Mouse (Mus musculus) kidney, postnatal 0 days (tissue): ENCODE data around the gene Cryba4. TPM values are rescaled to one million over a fixed set of nuclear protein-coding genes. Genes with fewer than 3 reads are reported as not detected.

Experiments
- ATAC-seq: fragments of 200-750 bp; cut with Nextera tagmentation; replicated peaks from 2 replicates; pipeline ENCODE4 v1.8.0; 2017; ENCODE audit warnings: low read depth, moderate number of reproducible peaks, moderate TSS enrichment, moderate library complexity; ENCODE audit not compliant: low FRiP score
- DNase-seq: peaks from one replicate; pipeline ENCODE4 v3.0.0-alpha.2; 2016; ENCODE audit warnings: low spot score
- H3K27ac ChIP-seq: fragments of 300-500 bp; sonication (generic); 2 replicates; pipeline ENCODE4 v1.5.1; 2014; ENCODE audit warnings: mild to moderate bottlenecking
- H3K27me3 ChIP-seq: fragments of 300-500 bp; sonication (generic); 2 replicates; pipeline ENCODE4 v1.6.1; 2014; ENCODE audit warnings: low read length, mixed read lengths; ENCODE audit not compliant: insufficient read depth
- H3K36me3 ChIP-seq: fragments of 300-500 bp; sonication (generic); 2 replicates; pipeline ENCODE4 v1.6.1; 2014; ENCODE audit warnings: low read length, mixed read lengths; ENCODE audit not compliant: insufficient read depth
- H3K4me1 ChIP-seq: fragments of 300-500 bp; sonication (generic); replicated peaks from 2 replicates; pipeline ENCODE4 v1.6.1; 2014; ENCODE audit warnings: antibody characterized with exemption, low read length, mixed read lengths; ENCODE audit not compliant: insufficient read depth
- H3K4me2 ChIP-seq: fragments of 300-500 bp; sonication (generic); 2 replicates; pipeline ENCODE4 v1.6.1; 2014; ENCODE audit warnings: mild to moderate bottlenecking, low read length, moderate library complexity, mixed read lengths
- H3K4me3 ChIP-seq: fragments of 300-500 bp; sonication (generic); replicated peaks from 2 replicates; pipeline ENCODE4 v1.5.1; 2014; ENCODE audit warnings: low read depth, low read length
- H3K9ac ChIP-seq: fragments of 300-500 bp; sonication (generic); 2 replicates; pipeline ENCODE4 v1.6.1; 2014; ENCODE audit warnings: low read depth, low read length
- H3K9me3 ChIP-seq: fragments of 300-500 bp; sonication (generic); replicated peaks from 2 replicates; pipeline ENCODE4 v1.6.1; 2016; ENCODE audit warnings: low read length, inconsistent platforms, mixed read lengths
- CTCF ChIP-seq: IDR thresholded peaks from 2 replicates; pipeline ENCODE4 v1.5.1; 2016; ENCODE audit warnings: antibody characterized with exemption, low read depth, mild to moderate bottlenecking, moderate library complexity
- WGBS: fragments of 180-500 bp; shearing (Covaris S2); extraction: QIAGEN DNeasy Blood & Tissue Kit; methylation state at CpG from one replicate; pipeline ENCODE4 v1.1.7; 2014; 5-methylcytosine and 5-hydroxymethylcytosine counted together
- polyA plus RNA-seq: library from polyadenylated mRNA; unstranded; fragments of >200 nt; fragmentation: Nextera tagmentation; extraction: Ambion mirVana; gene quantifications from 2 replicates; pipeline ENCODE4 v1.2.1, GENCODE M21; 2015

Gene Cryba4
- polyA plus RNA-seq, 1 experiment from 2014 or later, result 0.58 TPM

GRCm38 (mm10) chr5:112243539-112244274, 8.6 kb downstream of the Cryba4 start:
- H3K27me3 ChIP-seq, result no peaks in the 10 kb centered on the region
- H3K9me3 ChIP-seq, result no peaks in the 10 kb centered on the region
- H3K4me1 ChIP-seq, result no peaks in the 10 kb centered on the region
- no peak for TF ChIP-seq CTCF
- no peak overlapping the region for H3K27ac ChIP-seq
- H3K9ac ChIP-seq, result no peak overlapping the region
- H3K36me3 ChIP-seq, result no peaks in the 10 kb centered on the region
- H3K4me3 ChIP-seq, result no peak overlapping the region
- 50% methylated on average over 10 of the region's 10 CpGs for whole genome bisulfite sequencing
- ATAC-seq (no peak), DNase-seq (peak; percentile 57)
- no peak overlapping the region for H3K4me2 ChIP-seq

- H3K9ac ChIP-seq, result no peak overlapping the region
- DNase-seq (no peak), ATAC-seq (no peak)
- no peaks in the 10 kb centered on the region for H3K4me1 ChIP-seq
- no peaks in the 10 kb centered on the region for H3K36me3 ChIP-seq
- H3K4me3 ChIP-seq, result no peak overlapping the region
- TF ChIP-seq CTCF, result no peak
- no peaks in the 10 kb centered on the region for H3K9me3 ChIP-seq
- H3K27me3 ChIP-seq, result no peaks in the 10 kb centered on the region
- WGBS, result 51% methylated on average over 5 of the region's 5 CpGs
- H3K4me2 ChIP-seq, result no peak overlapping the region
- H3K27ac ChIP-seq, result no peak overlapping the region
Observed at GRCm38 (mm10) chr5:112243041-112243440, 9.3 kb downstream of the Cryba4 start.

GRCm38 (mm10) chr5:112242361-112242778, 9.9 kb downstream of the Cryba4 start:
- Histone ChIP-seq H3K9me3 (no peaks in the 10 kb centered on the region), H3K36me3 (no peaks in the 10 kb centered on the region), H3K9ac (no peak overlapping the region), H3K27ac (no peak overlapping the region), H3K4me1 (no peaks in the 10 kb centered on the region), H3K4me3 (no peak overlapping the region), H3K27me3 (no peaks in the 10 kb centered on the region), H3K4me2 (no peak overlapping the region)
- TF ChIP-seq CTCF, result no peak
- DNase-seq (peak; percentile 71), ATAC-seq (0 out of 2 replicates have a peak, but pooled peaks have one; percentile 18)
- 27% methylated on average over 5 of the region's 5 CpGs for WGBS

- no peak for ATAC-seq
- H3K27ac ChIP-seq, result no peak overlapping the region
- WGBS, result 63% methylated on average over 2 of the region's 2 CpGs
Observed at GRCm38 (mm10) chr5:112241849-112242248, 10.5 kb downstream of the Cryba4 start.

GRCm38 (mm10) chr5:112240761-112241160, 11.6 kb downstream of the Cryba4 start:
- no peak overlapping the region for H3K4me3 ChIP-seq
- peak; percentile 98 for TF ChIP-seq CTCF
- H3K27ac ChIP-seq, result no peak overlapping the region
- H3K4me1 ChIP-seq, result no peaks in the 10 kb centered on the region
- no peaks in the 10 kb centered on the region for H3K36me3 ChIP-seq
- peak overlapping the region; percentile 30; the same call in 1 of the 2 replicates for H3K4me2 ChIP-seq
- H3K9me3 ChIP-seq, result no peaks in the 10 kb centered on the region
- no peak overlapping the region for H3K9ac ChIP-seq
- no peaks in the 10 kb centered on the region for H3K27me3 ChIP-seq
- WGBS, result 1% methylated on average over 10 of the region's 10 CpGs
- peak; percentile 91 for DNase-seq
- ATAC-seq, result peak; percentile 41; the same call in 1 of the 2 replicates

More at GRCm38 (mm10) chr5:112241849-112242248, 10.5 kb downstream of the Cryba4 start:
- Histone ChIP-seq H3K27me3 (no peaks in the 10 kb centered on the region), H3K9ac (no peak overlapping the region), H3K4me3 (no peak overlapping the region), H3K4me2 (no peak overlapping the region), H3K36me3 (no peaks in the 10 kb centered on the region), H3K9me3 (no peaks in the 10 kb centered on the region), H3K4me1 (no peaks in the 10 kb centered on the region)
- DNase-seq, result no peak
- TF ChIP-seq CTCF, result no peak

GRCm38 (mm10) chr5:112238781-112239482, 13.4 kb downstream of the Cryba4 start:
- TF ChIP-seq CTCF, result no peak
- WGBS, result 67% methylated on average over 3 of the region's 3 CpGs
- DNase-seq, result no peak
- Histone ChIP-seq H3K4me2 (no peak overlapping the region), H3K9ac (no peak overlapping the region), H3K36me3 (no peaks in the 10 kb centered on the region), H3K27ac (no peak overlapping the region), H3K4me1 (no peaks in the 10 kb centered on the region), H3K4me3 (no peak overlapping the region), H3K27me3 (no peaks in the 10 kb centered on the region), H3K9me3 (no peaks in the 10 kb centered on the region)
- no peak for ATAC-seq
